Mouse (Mus musculus): Measurements from ENCODE around the gene Dach1.

Dach1 gene

GRCm38 (mm10) chr14:98169421-98170076, at the start of gene Dach1:
Dach1 (minus strand) TSS chr14:98169765.
- DNase-seq (ENCODE audit: low spot score in 2 of 2): peak; percentile 48 to 54

DNA sequence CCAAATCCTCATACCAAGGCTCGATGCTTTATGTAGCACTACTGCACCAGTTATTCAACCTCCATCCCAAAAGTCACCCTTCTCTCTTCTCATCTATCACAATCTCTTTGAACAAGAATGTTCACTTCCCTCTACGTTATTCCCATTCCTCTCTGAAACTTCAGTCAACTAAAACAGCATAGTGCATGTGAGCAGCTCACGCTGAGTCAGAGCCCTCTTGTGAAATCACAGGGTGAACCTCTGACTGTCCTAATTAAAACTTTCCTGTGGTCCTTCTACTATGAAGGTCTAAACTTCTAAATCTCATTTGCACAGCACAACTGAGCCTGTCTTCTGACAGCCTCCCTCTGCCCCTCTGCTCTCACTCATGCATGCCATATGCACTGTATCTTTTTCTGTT, 30.5 kb upstream of the Dach1 start:
- no peak for DNase-seq (ENCODE audit: low spot score in 2 of 2)

GRCm38 (mm10) chr14:98181545-98181944, 12.0 kb upstream of the Dach1 start:
- peak in 1 of 2 experiments; percentile 17 for DNase-seq (ENCODE audit: low spot score in 2 of 2)

DNA sequence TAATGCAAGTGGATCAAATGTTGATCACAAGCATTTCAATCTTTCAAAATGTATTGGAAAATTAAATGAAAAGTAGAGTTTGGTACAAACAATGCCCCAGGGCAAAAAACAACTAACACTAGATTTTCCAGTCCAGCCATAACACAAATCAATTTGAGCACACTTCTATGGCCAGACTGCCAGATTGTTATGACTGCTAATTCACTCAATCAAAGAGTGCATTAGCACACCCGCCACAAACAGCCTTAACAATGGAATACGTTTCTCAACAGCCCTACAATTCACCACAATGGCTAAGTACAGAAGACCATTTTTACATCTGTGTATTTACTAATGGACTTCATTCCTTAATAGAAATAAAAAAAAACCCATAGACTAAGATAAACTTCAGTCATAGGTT, 4.3 kb upstream of the Dach1 start:
- no peak for DNase-seq (ENCODE audit: low spot score in 2 of 2)

DNA sequence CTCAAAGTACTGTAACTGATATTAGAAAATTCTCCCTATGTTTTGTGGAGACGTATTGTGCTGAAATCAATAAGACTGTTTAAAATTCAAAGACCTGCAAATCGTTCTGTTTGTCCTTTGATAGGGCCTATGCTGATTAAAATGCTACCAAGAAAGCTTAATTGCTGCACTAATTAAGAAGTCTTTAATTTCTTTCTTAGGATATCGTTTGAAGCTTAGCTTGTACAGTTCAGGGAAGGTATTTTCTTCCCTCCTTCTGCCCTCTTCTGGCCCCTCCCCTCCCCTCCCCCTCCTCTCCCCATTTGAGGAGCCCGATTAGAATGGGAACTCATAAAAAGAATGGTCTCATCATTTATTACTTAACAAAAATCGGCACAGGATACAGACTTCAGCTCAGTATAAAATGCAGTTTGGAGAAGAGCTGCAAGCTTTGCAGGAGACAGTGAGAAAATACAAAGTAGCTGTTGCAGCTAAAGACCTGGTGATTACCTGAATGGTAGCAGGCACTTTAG, 2.9 kb upstream of the Dach1 start:
- no peak for DNase-seq (ENCODE audit: low spot score in 2 of 2)

DNA sequence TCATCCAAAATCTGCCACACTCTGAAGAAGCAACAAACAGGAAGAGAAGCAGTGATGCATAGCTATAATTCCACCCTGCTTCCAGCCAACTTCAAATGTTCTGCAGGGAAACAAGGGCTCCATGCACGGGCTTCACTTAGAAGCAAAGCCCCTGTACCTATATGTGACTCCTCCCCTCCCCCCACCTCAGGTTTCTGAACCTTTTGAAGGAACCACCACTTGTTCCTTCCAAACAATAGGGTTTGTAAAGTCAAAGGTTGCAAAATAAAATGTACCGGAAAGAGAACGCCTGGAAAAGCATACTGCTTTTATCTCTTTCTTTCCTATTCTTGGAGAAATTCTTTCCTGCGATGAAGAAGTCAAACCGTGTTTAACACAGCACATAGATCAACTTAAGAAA, 2.3 kb upstream of the Dach1 start:
- no peak for DNase-seq (ENCODE audit: low spot score in 2 of 2)

DNA sequence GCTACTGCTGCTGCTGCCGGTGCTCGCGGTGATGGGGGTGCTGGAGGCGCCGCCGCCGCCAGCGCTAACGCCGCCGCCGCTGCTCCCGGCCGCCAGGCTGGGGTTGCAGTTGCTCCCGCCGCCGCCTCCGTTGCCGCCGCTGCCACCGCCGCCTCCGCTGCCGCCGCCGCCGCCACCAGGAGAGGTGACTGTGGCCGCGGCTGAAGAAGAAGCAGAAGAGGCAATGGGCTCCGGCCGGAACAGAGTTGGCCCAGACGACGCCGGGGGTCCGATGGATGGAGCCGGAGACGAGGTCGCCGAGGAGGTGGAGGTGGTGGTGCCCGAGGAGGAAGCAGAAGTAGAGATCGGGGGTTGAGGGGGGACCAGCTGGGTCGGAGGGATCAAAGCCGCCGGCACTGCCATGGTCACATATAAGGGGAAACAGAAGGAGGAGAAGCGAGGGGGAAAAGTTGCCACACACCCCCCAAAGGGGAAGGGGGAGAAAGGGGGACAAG, 610 bp downstream of the Dach1 start:
- peak in 1 of 2 experiments; percentile 41 for DNase-seq (ENCODE audit: low spot score in 2 of 2)

GRCm38 (mm10) chr14:98168039-98168907, 1.3 kb downstream of the Dach1 start:
- DNase-seq (ENCODE audit: low spot score in 2 of 2): peak; percentile 32 to 40

DNA sequence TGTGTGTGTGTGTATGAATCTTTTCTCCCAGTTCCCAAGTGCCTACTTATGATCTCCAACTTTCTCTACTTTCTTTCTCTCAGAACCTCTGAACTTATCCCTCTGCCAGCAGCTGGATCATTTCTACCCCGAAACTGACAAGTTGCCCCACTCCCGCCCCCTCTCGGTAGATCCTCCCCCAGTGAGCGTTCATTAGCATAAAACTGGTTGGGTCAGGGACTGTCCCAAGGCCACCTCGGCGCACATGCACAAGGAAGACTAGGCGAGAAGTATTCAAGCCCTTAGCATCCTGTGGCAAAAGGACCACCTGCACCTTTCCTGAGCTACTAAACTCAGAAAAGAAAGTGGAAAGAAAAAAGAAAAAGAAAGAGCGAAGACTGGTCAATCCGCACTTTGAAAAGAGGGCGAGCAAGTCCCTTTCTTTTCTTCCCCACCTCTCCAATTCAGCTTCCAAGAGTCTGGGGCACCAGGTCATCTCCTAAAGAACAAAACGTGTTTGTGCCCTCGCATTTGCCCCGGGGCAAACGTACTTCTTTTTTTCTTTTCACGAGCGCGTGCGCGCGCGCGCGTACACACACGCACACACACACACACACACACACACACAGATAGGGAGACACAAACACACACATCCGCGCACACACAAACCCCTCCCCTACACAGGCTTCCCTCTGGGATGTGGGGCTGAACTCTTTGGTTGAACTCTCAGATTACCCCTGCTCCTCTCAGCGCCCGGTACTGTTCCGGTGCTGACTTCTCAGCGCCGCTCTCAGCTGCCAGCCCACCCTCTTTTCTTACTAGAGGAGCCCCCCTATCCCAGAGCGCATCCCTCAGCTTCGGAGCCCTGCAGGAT, 2.2 kb downstream of the Dach1 start:
- DNase-seq (ENCODE audit: low spot score in 2 of 2): peak in 1 of 2 experiments; percentile 19

DNA sequence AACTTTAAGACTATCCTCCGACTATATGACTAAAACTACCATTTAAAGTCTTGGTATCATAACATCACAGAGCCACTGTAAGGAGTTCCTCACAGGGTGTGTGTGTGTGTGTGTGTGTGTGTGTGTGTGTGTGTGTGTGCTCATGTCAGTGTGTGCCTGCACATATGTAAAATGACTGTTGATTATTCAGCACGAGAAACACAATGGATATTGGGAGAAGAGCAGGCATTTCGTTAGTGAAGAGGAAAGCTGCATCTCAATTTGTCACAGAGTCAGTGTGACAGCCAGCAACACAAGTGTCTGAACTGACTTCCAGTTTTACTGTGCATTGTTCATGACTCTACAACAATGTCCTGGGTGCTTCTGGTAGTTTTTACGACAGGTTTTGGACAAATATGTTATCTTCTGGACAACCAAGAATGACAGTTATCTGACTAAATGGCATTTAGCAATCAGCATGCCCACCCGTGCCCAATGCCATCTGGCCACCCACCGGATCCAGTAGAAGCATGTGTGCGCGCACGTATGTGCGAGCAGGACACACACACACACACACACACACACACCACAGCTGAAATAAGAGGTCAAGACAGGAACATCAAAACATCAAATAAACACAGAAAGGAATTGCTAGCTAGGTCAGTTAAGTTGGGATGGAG, 3.1 kb downstream of the Dach1 start:
- no peak for DNase-seq (ENCODE audit: low spot score in 2 of 2)

- no peak for DNase-seq (ENCODE audit: low spot score in 2 of 2)
Observed at GRCm38 (mm10) chr14:98156753-98157152, 12.8 kb downstream of the Dach1 start.

DNA sequence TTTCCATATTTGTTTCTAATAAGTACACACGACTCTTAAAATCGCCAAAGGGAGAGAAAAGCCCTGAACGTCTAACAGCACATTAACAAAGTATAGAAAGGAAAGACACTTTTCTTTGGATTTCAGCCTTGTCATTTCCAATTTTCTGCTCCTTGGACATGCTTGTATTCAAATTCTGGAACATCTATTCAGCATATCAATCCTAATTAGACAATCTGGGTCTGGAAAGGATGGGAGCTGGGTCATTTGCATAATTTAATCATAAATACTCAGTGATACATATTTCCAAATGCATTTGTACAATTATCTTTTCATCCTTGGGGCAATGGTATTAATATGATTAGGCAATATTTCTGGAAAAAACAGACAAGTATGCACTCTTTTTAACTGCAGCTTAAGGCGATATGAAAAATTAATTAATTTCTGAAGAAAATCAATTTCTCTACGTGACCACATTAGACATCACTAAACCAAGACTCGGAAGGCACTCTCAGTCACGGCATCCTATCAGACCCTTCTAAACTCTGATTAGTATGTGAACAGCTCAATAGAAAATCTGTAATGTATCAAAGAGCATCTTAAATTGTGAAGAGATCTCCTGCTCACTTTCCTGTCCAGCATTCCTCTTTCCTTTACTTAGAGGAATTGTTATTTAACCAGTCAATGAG, 13.7 kb downstream of the Dach1 start:
- no peak for DNase-seq (ENCODE audit: low spot score in 2 of 2)

DNA sequence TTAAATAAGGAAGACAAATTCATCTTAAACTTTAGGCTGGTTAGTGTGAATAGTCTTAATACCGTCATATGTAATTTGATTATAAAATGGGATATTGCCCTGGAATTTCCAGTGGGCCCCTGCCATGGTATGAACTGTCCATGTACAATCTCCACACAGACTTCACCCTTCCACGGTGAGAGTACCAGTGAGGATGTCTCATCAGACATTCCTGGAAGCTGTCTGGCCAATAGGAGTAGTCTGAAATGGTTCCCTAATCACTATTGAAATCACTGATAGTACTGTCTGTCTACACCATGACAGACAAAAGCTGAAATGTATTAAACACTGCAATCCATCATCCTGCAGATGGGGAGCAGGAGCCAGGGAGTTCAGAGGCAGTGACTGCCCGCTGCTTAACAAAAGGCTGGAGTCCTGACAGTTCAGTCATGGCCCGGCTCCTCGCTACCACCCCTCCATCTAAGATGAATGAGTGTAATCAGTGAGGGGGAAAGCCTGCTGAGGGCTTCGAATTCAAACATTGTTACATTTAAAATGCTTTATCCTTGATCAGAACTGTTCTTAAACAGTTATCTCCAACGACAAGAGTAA, 14.6 kb downstream of the Dach1 start:
- DNase-seq (ENCODE audit: low spot score in 2 of 2): no peak

GRCm38 (mm10) chr14:98141758-98142157, 27.8 kb downstream of the Dach1 start:
- DNase-seq (ENCODE audit: low spot score in 2 of 2): no peak

- DNase-seq (ENCODE audit: low spot score in 2 of 2): no peak
Observed at GRCm38 (mm10) chr14:98138873-98139665, 30.5 kb downstream of the Dach1 start.

GRCm38 (mm10) chr14:98134546-98134945, 35.0 kb downstream of the Dach1 start:
- no peak for DNase-seq (ENCODE audit: low spot score in 2 of 2)

- no peak for DNase-seq (ENCODE audit: low spot score in 2 of 2)
Observed at GRCm38 (mm10) chr14:98123032-98123431, 46.5 kb downstream of the Dach1 start.

DNA sequence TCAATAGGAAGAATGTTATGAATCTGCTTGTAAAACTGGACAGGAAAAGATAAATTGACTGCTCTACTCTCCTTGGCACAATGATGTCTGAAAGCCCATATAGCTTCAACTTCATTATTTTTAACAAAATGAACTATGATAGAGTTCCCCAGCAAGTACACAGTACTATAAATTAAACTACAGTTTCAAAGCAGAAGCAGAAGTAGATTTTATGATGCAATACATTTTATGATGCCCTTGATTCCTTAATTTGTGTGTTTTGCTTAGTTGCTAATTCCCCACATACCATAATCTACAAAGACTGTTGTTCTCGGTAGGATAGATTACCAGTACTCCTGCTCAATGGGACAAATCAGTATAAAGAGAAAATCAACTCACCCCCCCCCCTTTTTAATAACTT, 52.9 kb downstream of the Dach1 start:
- no peak for DNase-seq (ENCODE audit: low spot score in 2 of 2)

GRCm38 (mm10) chr14:98113106-98113505, 56.5 kb downstream of the Dach1 start:
- no peak for DNase-seq (ENCODE audit: low spot score in 2 of 2)
